ENCODE assay signal across 8 mouse cellular contexts in the genomic region with DNA sequence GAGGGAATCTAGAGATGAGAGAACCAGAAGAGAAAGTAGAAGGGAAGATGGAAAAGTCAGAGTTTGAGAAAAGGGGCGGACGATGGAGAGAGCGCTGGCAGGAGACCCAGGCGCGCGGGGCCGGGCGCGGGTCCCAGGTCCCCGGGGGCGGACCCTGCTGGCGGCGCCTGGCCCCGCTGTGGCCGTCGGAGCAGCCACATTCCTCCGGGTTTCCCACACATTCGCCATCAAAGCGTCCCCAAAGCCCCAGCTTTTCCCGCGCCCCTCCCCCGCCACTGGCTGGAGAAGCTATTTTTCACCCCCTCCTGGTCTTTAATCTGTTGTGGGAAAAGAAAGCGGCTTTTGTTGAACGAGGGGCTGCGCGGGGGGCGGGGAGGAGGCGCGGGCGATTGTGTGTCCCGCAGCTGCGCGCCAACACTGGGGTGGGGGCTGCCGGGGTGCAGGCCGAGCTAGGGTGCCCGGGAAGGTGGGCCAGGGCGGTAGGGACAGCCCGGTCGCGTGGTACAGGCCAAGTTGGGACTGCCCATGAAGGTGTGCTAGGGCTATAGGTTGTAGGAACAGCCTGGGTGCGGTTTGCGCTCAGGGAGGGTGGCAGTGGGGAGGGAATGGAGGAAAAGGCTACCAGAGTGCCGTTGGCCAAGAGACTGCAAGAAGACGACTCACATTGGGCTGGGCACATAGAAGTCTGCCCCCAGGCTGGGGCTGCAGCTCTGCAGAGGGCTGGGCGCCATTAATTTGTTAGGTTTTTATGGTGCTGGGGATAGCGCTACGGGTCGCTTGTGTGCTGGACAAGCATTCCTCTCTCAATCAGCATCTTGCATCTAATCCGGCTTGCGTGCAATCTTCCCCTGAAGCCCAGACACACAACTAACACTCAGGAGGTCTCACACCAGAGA. TPM values are rescaled to one million over a fixed set of nuclear protein-coding genes. Genes with fewer than 3 reads are reported as not detected.
DNase-seq lines count a peak whose midpoint lies in the region; ATAC-seq lines count a peak whose summit lies in the region.

No protein-coding gene starts in this region.

- no peaks in the 10 kb centered on the region for H3K27me3 ChIP-seq in hindbrain, embryonic 10.5 days (ENCODE audit: insufficient read depth, poor library complexity, severe bottlenecking)
- H3K27me3 ChIP-seq in midbrain, embryonic 15.5 days (replicated peaks): no peaks in the 10 kb centered on the region

- peak overlapping the region; percentile 48 for H3K9ac ChIP-seq in midbrain, embryonic 15.5 days

- peak; percentile 56 for DNase-seq in adrenal gland, adult 2 months
- DNase-seq in adrenal gland, adult 18-20 months (ENCODE audit: low spot score in 2 of 2): no peak
- peak; percentile 46 for DNase-seq in urinary bladder, postnatal 25 days (ENCODE audit: low spot score)
- DNase-seq in urinary bladder, postnatal 10 days (ENCODE audit: low spot score): no peak
- DNase-seq in hindbrain, embryonic 10.5 days (ENCODE audit: low spot score): peak; percentile 89
- peak; percentile 57 to 62 for DNase-seq in layer of hippocampus, postnatal 36 days
- DNase-seq in spleen, postnatal 36 days (ENCODE audit: low spot score in 2 of 2): no peak

- H3K4me2 ChIP-seq in midbrain, embryonic 15.5 days: peak overlapping the region; percentile 67

- peak overlapping the region; percentile 100 for H3K27ac ChIP-seq in hindbrain, embryonic 10.5 days
- H3K27ac ChIP-seq in midbrain, embryonic 15.5 days: peak overlapping the region; percentile 85

- no peaks in the 10 kb centered on the region; the same call in 1 of the 2 replicates for H3K9me3 ChIP-seq in hindbrain, embryonic 10.5 days
- no peaks in the 10 kb centered on the region for H3K9me3 ChIP-seq in midbrain, embryonic 15.5 days

- 1% methylated on average over 50 of the region's 50 CpGs for WGBS in hindbrain, embryonic 10.5 days
- 1% methylated on average over 49 of the region's 50 CpGs for WGBS in midbrain, embryonic 15.5 days

- peak; percentile 82 for ATAC-seq in midbrain, embryonic 15.5 days (replicated peaks)

- H3K4me3 ChIP-seq in hindbrain, embryonic 10.5 days: peak overlapping the region; percentile 54
- H3K4me3 ChIP-seq in midbrain, embryonic 15.5 days: peak overlapping the region; percentile 41

- H3K4me1 ChIP-seq in hindbrain, embryonic 10.5 days (replicated peaks): peaks cover 81% of the 10 kb centered on the region
- H3K4me1 ChIP-seq in midbrain, embryonic 15.5 days: peaks cover 41% of the 10 kb centered on the region

- no peaks in the 10 kb centered on the region for H3K36me3 ChIP-seq in hindbrain, embryonic 10.5 days
- no peaks in the 10 kb centered on the region for H3K36me3 ChIP-seq in midbrain, embryonic 15.5 days (replicated peaks)

RNA-seq across cellular contexts. Expression of a gene that starts 8.1 kb away (rescaled TPM):
- total RNA-seq in adrenal gland, adult 2 months (2021): 10 to 100 TPM; 31.5 to 70.5 TPM
- 235 and 298 TPM in 2 replicates for polyA plus RNA-seq in adrenal gland, adult 2 months (2012; rRNA removed)
- total RNA-seq in adrenal gland, adult 18-20 months (2021): 10 to 100 TPM; 47.4 to 77.7 TPM
- polyA plus RNA-seq in hindbrain, embryonic 10.5 days (2016; fragmentation: Nextera tagmentation; extraction: Ambion mirVana): 576 and 684 TPM in 2 replicates
- total RNA-seq in layer of hippocampus, postnatal 36 days (2021): 10 to 100 TPM; 35.4 to 42.4 TPM
- polyA plus RNA-seq in midbrain, embryonic 15.5 days (2015; fragmentation: Nextera tagmentation; extraction: Ambion mirVana): 127 and 151 TPM in 2 replicates

RNA-seq across cellular contexts. Expression of a gene that starts 37.0 kb away (rescaled TPM):
- 1 to 10 TPM; 1.8 to 5.1 TPM for total RNA-seq in adrenal gland, adult 2 months (2021)
- 2.9 and 3.0 TPM in 2 replicates for polyA plus RNA-seq in adrenal gland, adult 2 months (2012; rRNA removed)
- 1 to 10 TPM; 1.9 to 3.2 TPM for total RNA-seq in adrenal gland, adult 18-20 months (2021)
- 9.0 and 9.4 TPM in 2 replicates for polyA plus RNA-seq in hindbrain, embryonic 10.5 days (2016; fragmentation: Nextera tagmentation; extraction: Ambion mirVana)
- under 1 TPM; 0.63 to 0.72 TPM for total RNA-seq in layer of hippocampus, postnatal 36 days (2021)
- 2.2 and 2.3 TPM in 2 replicates for polyA plus RNA-seq in midbrain, embryonic 15.5 days (2015; fragmentation: Nextera tagmentation; extraction: Ambion mirVana)

Comparison
In these comparisons a context has a peak if more than half of its experiments do, and no peak if none do; other contexts are left out.
1. DNase-seq: peak in adrenal gland, adult 2 months (single experiment), urinary bladder, postnatal 25 days (single experiment), hindbrain, embryonic 10.5 days (single experiment) and layer of hippocampus, postnatal 36 days (2 of 2); none in adrenal gland, adult 18-20 months (0 of 2), urinary bladder, postnatal 10 days (single experiment) and spleen, postnatal 36 days (0 of 2).